Mouse (Mus musculus) heart, adult 2 months (tissue): Measurements from ENCODE around the gene Hspa8. TPM values are rescaled to one million over a fixed set of nuclear protein-coding genes. Genes with fewer than 3 reads are reported as not detected.
"Not testable (repeated sequence)": the region's sequence is repeated elsewhere in the genome, so short reads cannot be mapped to it uniquely, and the experiment has no call there.

Source experiments
- DNase-seq, 2 experiments: peaks; one replicate each; pipeline ENCODE4 v3.0.0; 2021
- H3K27ac ChIP-seq: fragments of 200-600 bp; 2 replicates; pipeline ENCODE4 v1.8.1; 2022
- H3K27me3 ChIP-seq: fragments of 200-500 bp; 2 replicates; pipeline ENCODE4 v1.6.1; 2012; ENCODE audit warnings: mild to moderate bottlenecking, low read length, inconsistent platforms, mixed read lengths; ENCODE audit not compliant: control insufficient read depth, insufficient read depth
- H3K36me3 ChIP-seq: fragments of 200-500 bp; 2 replicates; pipeline ENCODE4 v1.6.1; 2012; ENCODE audit warnings: low read length, inconsistent platforms; ENCODE audit not compliant: control insufficient read depth, insufficient read depth
- H3K4me1 ChIP-seq: fragments of 200-500 bp; 2 replicates; pipeline ENCODE4 v1.6.1; 2011; ENCODE audit warnings: low read length; ENCODE audit not compliant: control insufficient read depth, insufficient read depth
- H3K4me3 ChIP-seq: fragments of 200-600 bp; 2 replicates; pipeline ENCODE4 v1.8.1; 2022
- H3K79me2 ChIP-seq: fragments of 200-500 bp; replicated peaks from 2 replicates; pipeline ENCODE4 v1.6.1; 2012; ENCODE audit warnings: mild to moderate bottlenecking, inconsistent platforms, low read length, moderate library complexity, mixed read lengths; ENCODE audit not compliant: control insufficient read depth, insufficient read depth
- H3K9ac ChIP-seq: fragments of 200-500 bp; 2 replicates; pipeline ENCODE4 v1.6.1; 2012; ENCODE audit warnings: low read depth, mild to moderate bottlenecking, control low read depth, inconsistent platforms, low read length, mixed read lengths
- CTCF ChIP-seq: fragments of 200-600 bp; IDR thresholded peaks from 2 replicates; pipeline ENCODE4 v1.8.1; 2022; ENCODE audit warnings: antibody characterized with exemption, mild to moderate bottlenecking, moderate library complexity
- EP300 ChIP-seq: fragments of 200-500 bp; IDR thresholded peaks from 2 replicates; pipeline ENCODE4 v1.6.1; 2011; ENCODE audit warnings: low read depth, low read length, control low read depth; ENCODE audit not compliant: insufficient read depth
- POLR2A ChIP-seq: fragments of 200-500 bp; IDR thresholded peaks from 2 replicates; pipeline ENCODE4 v1.6.1; 2011; ENCODE audit warnings: mild to moderate bottlenecking, low read depth, low read length, control low read depth; ENCODE audit not compliant: insufficient read depth
- WGBS: fragments of 180-500 bp; shearing (Covaris S2); methylation state at CpG from one replicate; pipeline ENCODE4 v1.1.7; 2018; 5-methylcytosine and 5-hydroxymethylcytosine counted together
- intact Hi-C: fragments of 180-260 bp; cut with DNase I; formaldehyde crosslinking; loops from one replicate; pipeline ENCODE4 v1.15.1; 2025
- polyA plus RNA-seq: library from polyadenylated mRNA; depleted of rRNA; stranded (reverse); fragments of >200 nt; gene quantifications from 2 replicates; pipeline ENCODE4 v1.2.3, GENCODE M21; 2012
- total RNA-seq, 2 experiments: library from RNA; stranded (reverse); gene quantifications; 2 replicates each; pipeline ENCODE4 v1.2.3; 2021

The Hspa8 gene
- total and polyA plus RNA-seq, 3 experiments = 1,540 to 2,007 (median 1,554) TPM

DNA sequence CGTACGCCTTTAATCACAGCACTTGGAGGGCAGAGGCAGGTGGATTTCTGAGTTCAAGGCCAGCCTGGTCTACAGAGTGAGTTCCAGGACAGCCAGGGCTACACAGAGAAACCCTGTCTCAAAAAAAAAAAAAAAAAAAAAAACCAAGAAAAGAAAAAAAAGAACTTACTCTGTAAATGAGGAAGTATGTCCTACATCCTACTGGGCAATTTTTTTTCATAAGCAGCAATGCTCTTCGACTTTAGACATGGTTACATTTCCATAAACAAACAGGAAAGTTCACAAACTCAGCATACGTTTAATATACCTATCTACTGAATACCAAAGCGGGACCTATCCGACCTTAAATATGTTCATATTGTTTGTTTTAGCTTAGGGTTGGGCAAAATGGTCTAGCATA, 38.4 kb upstream of the Hspa8 start:
- intact Hi-C loops = no loop called here
- Histone ChIP-seq H3K79me2 (no peaks in the 10 kb centered on the region), H3K27ac (no peak overlapping the region), H3K27me3 (no peaks in the 10 kb centered on the region), H3K4me3 (no peak overlapping the region), H3K9ac (no peak overlapping the region), H3K4me1 (0 out of 2 replicates have a peak, but pooled peaks cover under 1% of the 10 kb centered on the region), H3K36me3 (no peaks in the 10 kb centered on the region)
- no peak for DNase-seq
- WGBS = 83% methylated on average over 6 of the region's 6 CpGs
- TF ChIP-seq EP300 (no peak), POLR2A (no peak), CTCF (no peak)

DNA sequence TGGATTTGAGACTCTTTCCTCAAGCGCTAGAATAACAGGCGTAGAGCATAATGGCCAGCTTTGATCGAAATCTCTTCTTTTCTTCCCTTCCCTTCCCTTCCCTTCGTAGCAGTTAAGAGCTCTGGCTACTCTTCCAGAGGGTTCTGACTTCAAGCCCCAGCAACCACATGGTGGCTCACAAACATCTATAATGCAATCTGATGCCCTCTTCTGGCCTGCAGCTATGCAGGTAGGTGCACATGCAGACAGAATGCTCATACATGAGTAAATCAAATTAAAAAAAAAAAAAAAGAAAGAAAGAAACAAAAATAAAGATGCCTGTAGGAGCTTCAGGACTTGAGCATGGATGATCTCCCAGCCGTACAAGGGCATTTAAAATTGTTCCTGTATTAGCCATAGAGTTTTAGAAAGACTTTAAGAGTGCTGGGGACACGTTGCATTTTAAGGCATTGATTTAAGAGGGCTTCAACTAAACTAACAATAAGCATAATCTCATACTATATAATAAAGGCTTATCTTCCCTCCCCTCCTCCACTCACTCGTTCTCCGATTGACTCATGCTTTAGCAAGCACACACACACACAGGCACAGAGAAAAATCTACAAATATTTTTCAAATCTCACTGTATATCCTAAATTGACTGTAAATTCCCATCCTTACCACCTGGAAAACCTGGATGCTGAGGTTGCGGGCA, 35.8 kb upstream of the Hspa8 start:
- H3K27me3 ChIP-seq = no peaks in the 10 kb centered on the region
- no peak for TF ChIP-seq EP300
- TF ChIP-seq CTCF = peak; percentile 54
- no peaks in the 10 kb centered on the region for H3K4me1 ChIP-seq
- H3K79me2 ChIP-seq = no peaks in the 10 kb centered on the region
- WGBS = 68% methylated on average over 8 of the region's 9 CpGs
- intact Hi-C loops = no loop called here
- peak overlapping the region; percentile 3; the same call in 1 of the 2 replicates for H3K4me3 ChIP-seq
- peak overlapping the region; percentile 6 for H3K27ac ChIP-seq
- H3K9ac ChIP-seq = no peak overlapping the region
- no peak for DNase-seq
- H3K36me3 ChIP-seq = no peaks in the 10 kb centered on the region

DNA sequence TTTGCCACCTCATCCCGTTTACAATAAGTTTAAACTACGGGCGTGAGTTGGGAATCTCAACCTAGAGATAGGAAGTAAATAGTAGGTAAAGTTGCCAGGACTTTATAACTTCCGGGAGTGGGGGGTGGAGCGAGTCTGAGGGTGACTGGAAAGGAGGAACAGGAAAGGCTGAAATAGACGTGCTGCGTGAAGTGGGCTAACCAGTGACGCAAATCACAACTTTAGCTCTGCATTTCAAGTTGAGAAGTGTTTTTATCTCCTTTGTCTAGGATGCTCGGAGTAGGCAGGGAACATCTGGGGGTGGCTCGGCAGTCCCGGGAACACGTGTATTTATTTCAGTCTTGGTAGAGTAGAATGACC, 35.2 kb upstream of the Hspa8 start:
- WGBS = 18% methylated on average over 12 of the region's 12 CpGs
- intact Hi-C loops = no loop called here
- H3K79me2 ChIP-seq = no peaks in the 10 kb centered on the region
- H3K4me3 ChIP-seq = peak overlapping the region; percentile 3; the same call in 1 of the 2 replicates
- H3K27me3 ChIP-seq = no peaks in the 10 kb centered on the region
- H3K36me3 ChIP-seq = no peaks in the 10 kb centered on the region
- no peak overlapping the region for H3K9ac ChIP-seq
- peak overlapping the region; percentile 6 for H3K27ac ChIP-seq
- peak; percentile 37 to 55 for DNase-seq
- no peaks in the 10 kb centered on the region for H3K4me1 ChIP-seq
- TF ChIP-seq EP300 (no peak), POLR2A (no peak), CTCF (no peak)

DNA sequence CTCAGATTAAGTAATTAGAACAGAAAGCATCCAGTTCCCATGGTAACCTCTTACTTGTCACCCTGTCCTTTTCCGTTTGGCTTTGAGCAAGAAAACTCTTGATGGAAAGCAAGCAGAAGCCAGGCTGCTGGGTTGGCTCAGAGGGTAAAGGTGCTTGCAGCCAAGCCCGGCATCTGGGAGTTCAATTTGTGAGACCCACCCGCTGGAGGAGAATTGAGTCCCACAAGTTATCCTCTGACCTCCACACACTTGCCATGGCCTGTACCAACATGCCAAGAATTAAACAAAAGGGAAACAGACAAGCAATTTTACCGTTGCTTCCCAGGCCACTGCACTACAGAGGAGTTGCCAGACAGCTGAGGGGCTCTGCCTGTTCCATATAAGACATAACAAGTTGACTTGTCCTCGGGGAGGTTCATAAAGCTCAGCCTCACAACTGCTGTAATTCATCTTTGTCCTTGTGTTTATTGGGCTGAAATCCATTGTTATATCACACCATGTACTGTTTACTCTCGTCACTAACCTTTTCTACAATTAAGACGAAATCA, 34.7 kb upstream of the Hspa8 start:
- no peaks in the 10 kb centered on the region for H3K4me1 ChIP-seq
- no peak overlapping the region for H3K9ac ChIP-seq
- intact Hi-C loops = no loop called here
- no peaks in the 10 kb centered on the region for H3K36me3 ChIP-seq
- H3K4me3 ChIP-seq = no peak overlapping the region
- no peaks in the 10 kb centered on the region for H3K27me3 ChIP-seq
- peak overlapping the region; percentile 6 for H3K27ac ChIP-seq
- 63% methylated on average over 7 of the region's 7 CpGs for WGBS
- DNase-seq = no peak
- H3K79me2 ChIP-seq = no peaks in the 10 kb centered on the region
- no peak for TF ChIP-seq POLR2A
- no peak for TF ChIP-seq CTCF
- no peak for TF ChIP-seq EP300

GRCm38 (mm10) chr9:40767946-40768345, 32.8 kb upstream of the Hspa8 start:
- Histone ChIP-seq H3K27ac (no peak overlapping the region), H3K36me3 (no peaks in the 10 kb centered on the region), H3K4me3 (no peak overlapping the region), H3K9ac (no peak overlapping the region), H3K27me3 (no peaks in the 10 kb centered on the region), H3K4me1 (no peaks in the 10 kb centered on the region), H3K79me2 (no peaks in the 10 kb centered on the region)
- intact Hi-C loops = no loop called here
- DNase-seq = no peak
- no peak for TF ChIP-seq POLR2A
- TF ChIP-seq EP300 = no peak
- no peak for TF ChIP-seq CTCF
- 79% methylated on average over 4 of the region's 4 CpGs for WGBS

- Histone ChIP-seq H3K79me2 (no peaks in the 10 kb centered on the region), H3K9ac (no peak overlapping the region), H3K27me3 (no peaks in the 10 kb centered on the region), H3K27ac (no peak overlapping the region), H3K4me1 (peaks cover 4% of the 10 kb centered on the region), H3K36me3 (peaks cover 2% of the 10 kb centered on the region), H3K4me3 (no peak overlapping the region)
- TF ChIP-seq POLR2A (no peak), EP300 (no peak), CTCF (no peak)
- intact Hi-C loops = no loop called here
- 40% methylated on average over 13 of the region's 13 CpGs for WGBS
- peak in 1 of 2 experiments; percentile 37 for DNase-seq
Measured at GRCm38 (mm10) chr9:40772246-40772645, 28.5 kb upstream of the Hspa8 start.

- DNase-seq, intact Hi-C loops, H3K4me3 ChIP-seq, H3K27me3 ChIP-seq, H3K9ac ChIP-seq, H3K36me3 ChIP-seq, H3K4me1 ChIP-seq, H3K79me2 ChIP-seq, H3K27ac ChIP-seq: not testable (repeated sequence)
- 86% methylated on average over 6 of the region's 6 CpGs for WGBS
Measured at GRCm38 (mm10) chr9:40773142-40773541, 27.6 kb upstream of the Hspa8 start.
